Mouse (Mus musculus) left cerebral cortex, postnatal 10 days (tissue): ENCODE measurements at regions not wholly inside any gene's neighbourhood (a gene's known extent, or its start where the extent isn't known, plus 50 kb on each side); places are given as distances from the start of the nearest gene placed in this dataset.

Experiments used
- DNase-seq, 2 experiments: peaks; one replicate each; pipeline ENCODE4 v3.0.0; 2021 to 2022; ENCODE audit warnings: low spot score in 2 of 2, mixed read lengths in 1 of 2; ENCODE audit errors: extremely low spot score in 1 of 2
- intact Hi-C: fragments of 180-260 bp; cut with DNase I; formaldehyde crosslinking; loops from one replicate; pipeline ENCODE4 v1.15.1; 2025

GRCm38 (mm10) chr7:88544393-88544792 is 114.3 kb downstream of the Rab38 start:
- DNase-seq = peak; percentile 55 to 76
- intact Hi-C loops = loop anchor here (5.0 kb wide), 2 partner anchors 957 to 1432 kb away; no protein-coding TSS in a partner anchor

DNA sequence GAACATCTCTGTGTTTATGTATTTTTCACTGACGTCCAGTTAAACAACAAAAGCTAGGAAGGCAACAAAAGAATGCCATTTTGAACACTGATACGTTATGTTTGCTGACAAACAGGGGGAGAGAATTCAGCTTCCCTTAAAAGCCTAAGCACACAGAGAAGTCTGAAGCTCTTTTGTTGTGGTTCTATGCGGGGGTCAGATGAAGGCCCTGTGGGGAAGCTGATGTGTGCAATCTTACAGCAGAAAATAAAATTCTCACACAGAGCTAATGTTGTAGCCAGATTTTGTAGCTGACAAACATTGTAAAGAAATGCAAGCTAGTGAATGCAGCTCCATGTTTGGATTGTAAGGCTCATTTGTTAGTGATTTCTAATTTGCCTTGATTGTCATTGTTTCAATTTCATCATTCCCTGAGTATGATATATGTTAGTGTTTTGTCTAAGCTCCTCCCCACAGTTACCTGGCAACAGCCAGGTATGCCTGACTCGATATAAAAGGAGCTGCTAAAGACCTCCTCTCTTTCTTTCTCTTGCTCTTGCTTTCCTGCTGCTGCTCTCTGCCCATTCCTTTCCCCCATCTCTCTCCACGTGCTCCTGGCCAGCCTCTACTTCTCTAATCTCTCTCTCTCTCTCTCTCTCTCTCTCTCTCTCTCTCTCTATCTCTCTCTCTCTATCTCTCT is 115.0 kb downstream of the Rab38 start:
- intact Hi-C loops = loop anchor here (5.0 kb wide), 2 partner anchors 958 to 1433 kb away; no protein-coding TSS in a partner anchor

DNA sequence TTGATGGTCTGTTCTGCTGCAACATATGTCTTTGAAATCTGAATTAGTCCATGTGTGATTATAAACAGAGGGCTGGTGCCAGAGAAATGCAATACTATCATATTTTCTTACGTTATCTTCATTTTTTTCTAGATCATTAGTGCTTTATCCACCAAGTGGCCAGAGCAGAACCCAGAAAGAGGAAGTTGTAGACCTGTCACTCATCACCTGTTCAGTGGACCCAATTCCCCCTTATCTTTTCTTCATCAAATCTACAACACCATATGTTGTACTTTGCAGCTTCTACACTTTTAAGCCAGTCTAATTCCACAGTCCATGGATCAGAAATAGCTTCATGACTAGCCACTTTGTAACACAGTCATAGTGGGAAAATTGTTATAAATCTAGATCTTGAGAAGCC is 145.0 kb downstream of the Rab38 start:
- DNase-seq = no peak
- intact Hi-C loops = no loop called here

More for the DNA sequence above, 115.0 kb downstream of the Rab38 start:
- no peak for DNase-seq

DNA sequence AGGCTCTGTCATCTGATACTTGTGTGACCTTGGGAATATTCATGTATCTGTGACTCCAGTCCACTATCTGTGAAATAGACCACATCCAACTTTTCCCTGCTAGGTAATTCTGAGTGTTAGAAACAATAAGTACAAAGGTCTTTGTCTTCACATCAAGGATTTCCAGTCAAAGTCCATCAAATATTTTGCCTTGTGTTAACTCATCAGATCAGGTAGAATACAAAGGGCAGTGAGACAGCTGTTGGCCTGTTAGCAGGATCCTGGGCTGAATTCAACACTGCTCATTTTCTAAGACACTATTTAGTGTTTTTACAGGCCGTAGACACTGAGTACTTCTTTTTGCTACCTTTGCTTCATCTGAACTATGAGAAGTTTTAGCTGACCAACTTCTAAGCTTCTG is 170.7 kb downstream of the Rab38 start:
- no peak for DNase-seq
- intact Hi-C loops = no loop called here
